Mouse (Mus musculus) stomach, embryonic 14.5 days (tissue): ENCODE data around the gene Cox14. TPM values are rescaled to one million over a fixed set of nuclear protein-coding genes. Genes with fewer than 3 reads are reported as not detected.

Experiments
- ATAC-seq: fragments of 200-750 bp; cut with Nextera tagmentation; 2 replicates; pipeline ENCODE4 v1.8.0; 2017; ENCODE audit warnings: low read depth, moderate TSS enrichment; ENCODE audit not compliant: insufficient number of reproducible peaks, insufficient read depth, low FRiP score
- H3K27ac ChIP-seq: fragments of 300-500 bp; sonication (generic); 2 replicates; pipeline ENCODE4 v1.5.1; 2014; ENCODE audit warnings: mild to moderate bottlenecking, low read length, moderate library complexity, mixed read lengths
- H3K27me3 ChIP-seq: fragments of 300-500 bp; sonication (generic); 2 replicates; pipeline ENCODE4 v1.6.1; 2014; ENCODE audit warnings: low read length, control low read depth, mixed read lengths; ENCODE audit not compliant: control insufficient read depth, insufficient read depth
- H3K36me3 ChIP-seq: fragments of 300-500 bp; sonication (generic); 2 replicates; pipeline ENCODE4 v1.6.1; 2014; ENCODE audit warnings: mild to moderate bottlenecking, control low read depth, low read length, moderate library complexity, mixed read lengths; ENCODE audit not compliant: control insufficient read depth, insufficient read depth
- H3K4me1 ChIP-seq: fragments of 300-500 bp; sonication (generic); 2 replicates; pipeline ENCODE4 v1.6.1; 2014; ENCODE audit warnings: low read length, control low read depth, mixed read lengths; ENCODE audit not compliant: control insufficient read depth, insufficient read depth
- H3K4me2 ChIP-seq: fragments of 300-500 bp; sonication (generic); replicated peaks from 2 replicates; pipeline ENCODE4 v1.6.1; 2014; ENCODE audit warnings: low read depth, low read length, control low read depth
- H3K4me3 ChIP-seq: fragments of 300-500 bp; sonication (generic); 2 replicates; pipeline ENCODE4 v1.5.1; 2014; ENCODE audit warnings: low read depth, low read length, control low read depth
- H3K9ac ChIP-seq: fragments of 300-500 bp; sonication (generic); replicated peaks from 2 replicates; pipeline ENCODE4 v1.6.1; 2014; ENCODE audit warnings: low read depth, mild to moderate bottlenecking, control low read depth, low read length, moderate library complexity, mixed read lengths
- H3K9me3 ChIP-seq: fragments of 300-500 bp; sonication (generic); 2 replicates; pipeline ENCODE4 v1.6.1; 2016; ENCODE audit warnings: low read depth, low read length, control low read depth; ENCODE audit not compliant: control insufficient read depth
- WGBS: fragments of 180-500 bp; shearing (Covaris S2); extraction: QIAGEN DNeasy Blood & Tissue Kit; methylation state at CpG from one replicate; pipeline ENCODE4 v1.1.7; 2014; 5-methylcytosine and 5-hydroxymethylcytosine counted together
- polyA plus RNA-seq: library from polyadenylated mRNA; unstranded; fragments of >200 nt; fragmentation: Nextera tagmentation; extraction: Ambion mirVana; gene quantifications from 2 replicates; pipeline ENCODE4 v1.2.1, GENCODE M21; 2014

The Cox14 gene
- polyA plus RNA-seq, 1 experiment from 2014 or later, result 193 TPM

DNA sequence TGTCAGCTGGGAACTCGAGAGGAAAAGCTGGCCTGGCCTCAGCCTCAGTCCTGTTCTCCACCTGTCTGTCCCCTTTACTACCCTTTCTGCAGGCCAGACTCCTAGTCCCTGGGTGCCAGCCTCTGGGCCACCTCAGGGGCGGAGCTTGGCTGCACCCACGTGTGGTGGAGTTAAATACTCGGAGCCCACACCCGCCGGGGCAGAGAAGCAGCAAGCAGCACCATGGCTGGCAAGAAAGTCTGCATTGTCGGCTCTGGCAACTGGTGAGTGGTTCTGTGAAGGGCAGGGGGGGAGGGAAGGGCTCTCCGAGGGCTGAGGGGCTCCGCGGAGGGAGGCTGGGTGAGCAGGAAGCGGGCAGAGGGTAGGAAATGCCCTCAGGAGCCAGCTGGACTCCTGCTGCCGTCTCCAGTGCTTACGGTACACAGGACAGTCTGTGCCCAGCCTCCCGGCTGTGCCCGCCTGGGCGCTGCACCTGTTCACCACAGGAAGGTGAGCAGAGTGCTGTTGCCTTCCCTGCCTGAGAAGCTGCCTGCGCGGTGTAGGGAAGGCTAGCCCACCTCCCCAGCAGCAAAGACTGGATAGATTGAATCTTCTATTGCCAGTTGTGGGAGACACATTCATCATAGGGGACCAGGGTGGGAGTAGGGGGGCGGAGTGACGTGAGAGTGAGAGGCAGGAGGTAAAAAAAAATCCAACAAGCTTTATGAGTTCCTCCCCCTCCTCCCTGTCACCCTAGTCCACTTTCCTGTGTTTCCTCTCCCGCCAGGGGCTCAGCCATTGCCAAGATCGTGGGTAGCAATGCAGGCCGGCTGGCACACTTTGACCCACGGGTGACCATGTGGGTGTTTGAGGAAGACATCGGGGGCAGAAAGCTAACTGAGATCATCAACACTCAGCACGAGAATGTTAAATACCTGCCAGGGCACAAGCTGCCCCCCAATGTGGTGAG lies 7.8 kb upstream of the Cox14 start, which contains the start of gene Gpd1:
Gpd1 (plus strand) TSS at position 130 of the 949 bp plus-strand sequence.
- 72% methylated on average over 26 of the region's 26 CpGs for WGBS
- no peak within 1 kb of the TSS for H3K4me3 ChIP-seq
- H3K9me3 ChIP-seq, result no peaks in the 10 kb centered on the region
- ATAC-seq, result no peak
- 0 out of 2 replicates have a peak, but pooled peaks cover 4% of the 10 kb centered on the region for H3K4me1 ChIP-seq
- H3K9ac ChIP-seq, result no peak within 1 kb of the TSS
- no peak within 1 kb of the TSS for H3K27ac ChIP-seq
- H3K36me3 ChIP-seq, result peaks cover 18% of the 10 kb centered on the region
- no peak within 1 kb of the TSS for H3K4me2 ChIP-seq
- H3K27me3 ChIP-seq, result no peaks in the 10 kb centered on the region

DNA sequence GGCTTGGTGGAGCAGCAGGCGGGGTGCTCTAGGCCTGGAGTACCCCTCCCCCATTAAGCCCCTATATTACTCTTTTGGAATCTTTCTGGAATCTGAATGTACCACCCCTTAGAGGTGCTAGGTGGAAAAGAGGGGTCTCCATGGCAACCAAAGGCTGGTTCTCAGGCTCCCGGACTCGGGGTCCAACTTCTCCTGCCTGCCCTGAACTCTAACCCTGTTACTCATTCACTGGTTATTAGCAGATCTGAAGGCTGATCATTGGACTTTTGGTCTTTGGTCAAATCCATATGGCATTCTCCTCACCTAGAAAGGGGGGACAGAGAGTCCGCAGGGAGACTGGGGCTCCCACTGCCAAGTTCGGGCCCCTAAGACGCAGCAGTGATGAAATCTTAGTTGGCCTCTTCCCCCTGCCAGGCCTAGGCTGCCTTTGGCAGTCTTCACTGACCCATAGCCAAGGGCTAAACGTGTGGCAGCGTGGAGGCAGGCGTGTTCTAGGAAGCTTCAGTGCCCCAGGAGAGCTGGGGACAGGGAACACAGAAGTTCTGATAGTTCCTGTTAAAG lies 6.9 kb upstream of the Cox14 start:
- Histone ChIP-seq H3K27ac (no peak overlapping the region), H3K4me2 (no peak overlapping the region), H3K27me3 (no peaks in the 10 kb centered on the region), H3K9ac (no peak overlapping the region), H3K4me1 (peaks cover 6% of the 10 kb centered on the region; the same call in 1 of the 2 replicates), H3K9me3 (no peaks in the 10 kb centered on the region), H3K4me3 (no peak overlapping the region), H3K36me3 (peaks cover 9% of the 10 kb centered on the region; the same call in 1 of the 2 replicates)
- 94% methylated on average over 9 of the region's 9 CpGs for WGBS
- ATAC-seq, result no peak

DNA sequence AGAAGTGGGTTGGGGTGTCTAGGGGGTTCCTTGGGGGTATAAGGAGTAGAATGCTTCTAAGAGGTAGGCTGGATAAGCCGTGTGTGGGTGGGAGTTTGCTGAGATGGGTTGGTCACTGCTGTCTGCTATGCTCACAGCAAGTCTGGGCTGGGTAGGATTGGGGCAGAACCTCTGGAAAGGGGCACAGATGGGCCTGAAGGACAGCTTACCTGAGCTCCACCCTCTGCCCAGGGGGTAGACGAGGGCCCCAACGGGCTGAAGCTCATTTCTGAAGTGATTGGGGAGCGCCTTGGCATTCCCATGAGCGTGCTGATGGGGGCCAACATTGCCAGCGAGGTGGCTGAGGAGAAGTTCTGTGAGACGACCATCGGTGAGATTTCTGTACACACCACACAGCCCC lies 5.6 kb upstream of the Cox14 start:
- no peak for ATAC-seq
- Histone ChIP-seq H3K9ac (no peak overlapping the region), H3K27me3 (no peaks in the 10 kb centered on the region), H3K36me3 (0 out of 2 replicates have a peak, but pooled peaks cover 3% of the 10 kb centered on the region), H3K9me3 (no peaks in the 10 kb centered on the region), H3K4me2 (no peak overlapping the region), H3K4me3 (no peak overlapping the region), H3K27ac (no peak overlapping the region), H3K4me1 (peaks cover 19% of the 10 kb centered on the region)
- WGBS, result 78% methylated on average over 8 of the region's 8 CpGs

DNA sequence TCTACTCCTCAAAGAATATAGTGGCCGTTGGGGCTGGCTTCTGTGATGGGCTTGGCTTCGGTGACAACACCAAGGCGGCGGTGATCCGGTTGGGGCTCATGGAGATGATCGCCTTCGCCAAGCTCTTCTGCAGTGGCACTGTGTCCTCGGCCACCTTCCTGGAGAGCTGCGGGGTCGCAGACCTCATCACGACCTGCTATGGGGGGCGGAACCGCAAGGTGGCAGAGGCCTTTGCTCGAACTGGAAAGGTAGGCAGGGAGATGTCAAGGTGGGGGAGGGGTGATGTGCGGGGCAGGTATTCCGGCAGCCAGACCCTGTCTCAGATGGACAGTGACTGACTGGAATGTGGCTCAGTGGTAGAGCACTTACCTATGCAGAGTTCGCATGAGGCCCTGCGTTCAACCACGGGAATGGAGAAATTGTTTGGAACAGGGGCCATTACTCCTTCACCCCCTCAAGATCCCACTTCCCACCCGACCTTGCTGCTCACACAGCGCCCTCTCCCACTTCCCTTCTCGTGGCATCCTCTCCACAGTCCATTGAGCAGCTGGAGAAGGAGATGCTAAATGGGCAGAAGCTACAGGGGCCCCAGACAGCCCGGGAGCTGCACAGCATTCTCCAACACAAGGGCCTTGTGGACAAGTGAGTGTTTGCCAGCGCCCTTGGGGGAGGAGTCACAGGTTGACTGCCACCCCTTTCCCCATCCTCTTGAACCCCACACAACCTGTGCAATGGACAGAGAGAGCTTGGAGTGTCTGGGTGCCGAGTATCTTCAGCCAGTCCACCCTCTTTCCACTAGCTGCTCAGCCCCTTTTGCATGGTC lies 3.3 kb upstream of the Cox14 start:
- H3K27ac ChIP-seq, result no peak overlapping the region
- no peaks in the 10 kb centered on the region for H3K36me3 ChIP-seq
- peaks cover 19% of the 10 kb centered on the region for H3K4me1 ChIP-seq
- WGBS, result 74% methylated on average over 25 of the region's 25 CpGs
- no peak overlapping the region for H3K9ac ChIP-seq
- ATAC-seq, result no peak
- no peak overlapping the region for H3K4me3 ChIP-seq
- H3K27me3 ChIP-seq, result no peaks in the 10 kb centered on the region
- no peak overlapping the region for H3K4me2 ChIP-seq
- H3K9me3 ChIP-seq, result no peaks in the 10 kb centered on the region

DNA sequence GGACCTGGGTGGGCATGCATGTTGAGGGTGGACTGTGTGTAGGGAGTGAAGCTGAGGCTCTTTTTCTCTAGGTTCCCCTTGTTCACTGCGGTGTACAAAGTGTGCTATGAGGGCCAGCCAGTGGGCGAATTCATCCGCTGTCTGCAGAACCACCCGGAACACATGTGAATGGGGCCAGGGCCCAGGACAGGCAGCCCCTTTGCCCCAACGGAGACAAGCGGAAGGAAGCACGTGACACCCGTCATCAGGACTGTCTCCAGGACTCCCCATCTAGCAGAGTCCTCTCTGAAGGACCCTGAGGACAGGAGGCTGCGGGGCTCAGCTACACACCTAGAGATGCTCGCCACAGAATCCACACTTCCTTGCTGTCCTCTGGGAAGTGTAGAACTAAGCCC lies 2.3 kb upstream of the Cox14 start:
- 65% methylated on average over 10 of the region's 10 CpGs for WGBS
- H3K4me1 ChIP-seq, result peaks cover 19% of the 10 kb centered on the region
- peak overlapping the region; percentile 66; the same call in 1 of the 2 replicates for H3K27ac ChIP-seq

DNA sequence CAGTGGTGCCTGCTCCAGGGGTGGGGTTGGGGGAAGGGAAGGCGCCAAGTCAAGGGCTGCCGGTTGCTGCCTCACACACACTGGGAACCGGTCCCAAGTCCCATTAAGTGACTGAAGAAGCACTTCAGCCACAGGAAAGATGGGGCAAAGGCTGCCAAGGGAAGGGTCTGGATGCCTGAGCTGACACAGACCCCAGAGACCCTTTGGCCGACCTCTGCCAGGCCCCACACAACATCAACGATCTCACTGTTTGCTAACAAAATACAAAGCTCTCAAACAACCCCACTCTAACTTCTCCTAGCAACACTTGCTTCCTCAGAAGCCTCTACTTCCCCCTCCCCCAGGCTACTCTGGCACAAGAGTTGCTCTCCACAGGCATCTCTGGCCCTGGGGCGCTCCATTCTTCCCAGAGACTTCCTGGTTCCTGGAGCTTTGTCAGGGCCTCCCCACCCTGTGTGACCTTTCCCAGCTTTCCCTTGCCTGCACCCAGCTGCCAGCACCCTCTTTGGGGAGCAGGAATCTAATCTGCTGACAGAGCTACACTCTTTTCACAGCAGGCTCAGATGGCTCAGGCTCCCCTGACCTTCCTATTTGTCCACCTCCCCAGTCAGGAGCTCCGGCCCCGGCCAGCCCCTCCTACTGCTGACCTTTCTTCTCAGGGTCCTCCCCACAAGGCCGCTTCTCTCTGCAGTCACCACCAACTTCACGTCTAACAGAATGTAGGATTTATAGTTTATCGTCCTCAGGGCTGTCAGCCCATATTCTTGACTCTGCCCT lies 1.7 kb upstream of the Cox14 start:
- 26% methylated on average over 11 of the region's 11 CpGs for WGBS
- Histone ChIP-seq H3K4me2 (peak overlapping the region; percentile 67; the same call in 1 of the 2 replicates), H3K27me3 (no peaks in the 10 kb centered on the region), H3K27ac (peak overlapping the region; percentile 66; the same call in 1 of the 2 replicates), H3K4me3 (no peak overlapping the region), H3K9ac (no peak overlapping the region), H3K4me1 (peaks cover 19% of the 10 kb centered on the region), H3K9me3 (no peaks in the 10 kb centered on the region), H3K36me3 (peaks cover 11% of the 10 kb centered on the region; the same call in 1 of the 2 replicates)
- no peak for ATAC-seq

More for the DNA sequence above, 2.3 kb upstream of the Cox14 start:
- peaks cover 6% of the 10 kb centered on the region; the same call in 1 of the 2 replicates for H3K36me3 ChIP-seq
- H3K4me2 ChIP-seq, result no peak overlapping the region
- no peak overlapping the region for H3K4me3 ChIP-seq
- no peak overlapping the region for H3K9ac ChIP-seq
- no peaks in the 10 kb centered on the region for H3K27me3 ChIP-seq
- ATAC-seq, result no peak
- no peaks in the 10 kb centered on the region for H3K9me3 ChIP-seq

DNA sequence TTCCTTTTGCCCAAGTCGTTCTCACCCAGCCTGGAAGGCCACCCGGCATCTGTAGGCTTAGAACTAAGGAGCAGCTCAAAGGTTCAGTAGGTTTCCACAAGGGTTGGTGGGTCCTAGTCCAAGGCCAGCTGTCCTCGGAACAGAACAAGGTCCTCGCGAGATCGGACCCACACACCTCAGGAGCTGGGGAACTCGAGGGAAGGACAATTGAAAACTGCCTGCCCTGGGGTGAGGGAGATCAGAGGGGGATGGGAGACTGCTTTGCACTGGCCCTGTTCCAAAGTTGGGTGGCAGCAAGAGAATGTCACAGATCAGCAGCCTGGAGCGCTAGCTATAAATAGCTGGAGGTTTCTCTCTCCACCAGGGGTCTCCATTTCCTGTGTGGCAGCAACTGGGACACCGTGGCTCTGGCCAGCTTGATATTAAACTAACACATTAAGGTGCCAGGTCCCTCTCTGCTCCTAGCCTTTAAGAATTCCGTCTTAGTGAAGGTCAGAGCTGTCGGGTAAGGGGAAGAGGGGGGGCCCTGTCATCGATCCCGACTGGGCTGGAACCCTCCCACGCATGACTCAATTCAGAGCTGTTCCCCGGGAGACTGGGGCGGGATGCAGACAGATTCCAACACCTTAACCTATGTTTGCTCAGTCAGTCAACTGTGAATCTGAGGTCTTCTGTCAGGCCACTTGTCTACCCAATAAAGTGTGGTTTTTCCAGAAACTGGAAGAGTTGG lies 961 bp upstream of the Cox14 start:
- Histone ChIP-seq H3K9me3 (no peaks in the 10 kb centered on the region), H3K4me1 (peaks cover 19% of the 10 kb centered on the region), H3K27ac (peak overlapping the region; percentile 66; the same call in 1 of the 2 replicates), H3K27me3 (no peaks in the 10 kb centered on the region), H3K9ac (no peak overlapping the region; the same call in 1 of the 2 replicates), H3K4me2 (peak overlapping the region; percentile 67), H3K4me3 (peak overlapping the region; percentile 96), H3K36me3 (peaks cover 16% of the 10 kb centered on the region; the same call in 1 of the 2 replicates)
- peak; percentile 39; the same call in 1 of the 2 replicates for ATAC-seq
- 11% methylated on average over 16 of the region's 16 CpGs for WGBS
